Mouse (Mus musculus): ENCODE data around the gene Trmt44.
A peak's percentile ranks its signal among the peaks of the same experiment; 100 is the strongest.

The Trmt44 gene

GRCm38 (mm10) chr5:35574653-35575599 is at the start of gene Trmt44:
Gene Trmt44, minus strand, starts transcription at chr5:35575070.
- peak; percentile 95 for DNase-seq

DNA sequence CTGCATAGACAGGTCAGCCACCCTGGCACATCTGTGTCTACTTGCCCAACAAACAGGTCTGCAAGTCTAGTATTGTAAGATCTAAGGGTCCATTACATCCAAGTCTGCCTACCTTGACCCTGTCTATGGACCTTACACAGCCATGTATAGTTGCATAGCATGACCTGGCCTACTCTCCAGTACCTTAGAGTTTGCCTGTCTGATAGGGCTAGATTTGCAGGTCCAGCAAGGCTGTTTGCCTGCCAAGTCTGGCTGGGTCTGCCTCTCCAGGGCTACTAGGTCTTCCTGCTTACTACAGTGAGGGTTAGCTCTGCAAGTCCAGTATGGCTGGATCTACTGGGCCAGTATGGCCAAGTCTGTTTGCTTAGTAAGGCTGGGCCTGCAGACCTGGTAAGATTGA is 49.0 kb upstream of the Trmt44 start:
- no peak for DNase-seq

DNA sequence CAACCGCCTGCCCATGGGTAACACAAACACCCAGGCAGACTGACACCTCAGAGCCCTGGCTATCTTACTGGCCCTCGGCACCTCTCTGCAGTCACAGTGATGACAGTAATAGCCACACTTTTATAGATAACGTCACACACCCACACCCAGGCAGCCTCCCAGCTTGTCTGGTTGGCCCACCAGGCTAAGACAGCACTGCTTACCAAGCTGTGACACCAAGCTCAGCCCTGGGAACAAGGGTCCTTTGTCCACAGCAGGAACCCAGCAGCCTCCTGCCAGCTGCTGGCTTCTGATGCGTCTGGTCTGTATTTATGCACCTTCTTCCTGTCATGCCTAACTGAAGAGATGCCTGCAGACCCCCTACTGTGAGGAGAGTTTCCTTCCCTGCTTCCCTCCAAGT is 46.2 kb upstream of the Trmt44 start:
- peak; percentile 41 for DNase-seq

DNA sequence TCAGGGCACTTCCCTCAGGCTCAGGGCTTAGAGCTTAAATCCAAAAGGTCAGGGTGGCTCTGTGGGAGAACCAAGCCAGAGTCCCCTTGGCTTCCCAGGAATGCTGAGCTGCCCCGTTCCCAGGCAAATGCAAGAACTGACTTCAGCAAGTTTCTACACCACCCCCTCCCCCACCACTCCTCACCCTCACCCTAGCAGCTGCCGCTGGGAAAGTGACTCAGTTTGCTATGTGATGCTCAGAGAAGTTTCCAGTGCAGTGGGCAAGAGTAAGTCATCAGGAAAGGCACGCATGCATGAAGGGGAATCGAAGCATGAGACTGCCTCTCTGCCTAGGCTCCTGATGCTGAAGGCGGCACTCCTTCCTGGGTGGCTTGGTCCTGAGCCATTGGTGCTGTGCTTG is 42.1 kb upstream of the Trmt44 start:
- peak; percentile 25 for DNase-seq

DNA sequence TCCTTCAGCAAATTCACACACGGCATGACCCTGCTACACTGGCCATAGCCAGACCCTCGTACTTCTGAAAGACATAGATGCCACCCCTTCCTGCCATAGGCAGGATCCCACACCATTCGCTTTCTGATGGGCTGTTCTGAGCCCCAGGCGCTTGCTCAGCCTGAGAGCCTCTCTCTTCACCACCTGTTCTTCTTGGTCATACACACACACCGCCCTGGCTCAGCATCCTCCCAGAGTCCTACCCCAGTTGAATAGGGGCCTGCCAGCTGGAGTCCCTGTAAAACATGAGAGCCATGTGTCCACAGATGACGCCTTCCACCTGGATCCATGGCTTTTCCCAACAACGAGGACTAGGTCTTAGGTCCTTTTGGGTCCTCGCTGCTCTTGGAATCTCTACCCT is 37.9 kb upstream of the Trmt44 start:
- DNase-seq, result no peak

DNA sequence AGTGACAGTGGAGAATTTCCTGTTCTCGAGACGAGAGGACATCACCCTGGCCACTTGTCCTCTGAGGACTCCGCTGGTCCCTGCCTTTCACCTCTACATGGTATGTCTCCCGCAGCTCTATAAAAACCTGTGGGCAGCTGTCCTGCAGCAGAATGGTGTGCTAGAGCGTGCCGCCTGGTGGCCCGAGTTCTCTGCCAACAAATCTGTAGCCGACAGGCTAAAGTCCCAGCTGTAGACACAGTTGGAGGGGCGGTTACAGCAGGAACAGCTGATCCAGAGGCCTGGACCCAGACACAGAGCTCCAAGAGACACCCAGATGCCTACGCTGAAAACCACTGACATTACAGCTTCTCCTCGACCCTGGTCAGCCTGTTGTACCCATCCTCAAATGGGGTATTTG is 37.0 kb upstream of the Trmt44 start:
- no peak for DNase-seq

- no peak for DNase-seq
These were observed 36.3 kb upstream of the Trmt44 start for GRCm38 (mm10) chr5:35611170-35611569.

GRCm38 (mm10) chr5:35610381-35610780 is 35.5 kb upstream of the Trmt44 start:
- DNase-seq, result no peak

DNA sequence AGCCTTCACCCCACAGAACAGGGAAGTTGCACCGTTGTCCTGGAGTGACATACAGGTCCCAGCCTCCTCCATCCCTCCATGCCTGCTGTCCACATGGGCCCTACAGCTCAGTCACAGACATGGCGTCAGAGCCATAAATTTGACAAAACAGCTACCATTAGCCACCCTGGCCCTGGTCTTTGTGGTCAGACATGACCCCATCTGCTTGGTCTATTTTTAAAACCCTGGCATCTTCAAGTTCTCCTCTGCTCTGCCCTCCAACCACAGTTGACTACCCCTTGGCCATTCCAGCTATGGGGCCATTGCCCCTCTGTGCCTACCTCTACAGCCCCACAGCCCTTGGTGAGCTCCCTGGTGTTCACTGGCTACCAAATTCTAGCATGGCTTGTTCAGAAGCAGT is 35.1 kb upstream of the Trmt44 start:
- DNase-seq, result no peak

- peak; percentile 88 for DNase-seq
These were observed 34.5 kb upstream of the Trmt44 start for GRCm38 (mm10) chr5:35609381-35609780.

DNA sequence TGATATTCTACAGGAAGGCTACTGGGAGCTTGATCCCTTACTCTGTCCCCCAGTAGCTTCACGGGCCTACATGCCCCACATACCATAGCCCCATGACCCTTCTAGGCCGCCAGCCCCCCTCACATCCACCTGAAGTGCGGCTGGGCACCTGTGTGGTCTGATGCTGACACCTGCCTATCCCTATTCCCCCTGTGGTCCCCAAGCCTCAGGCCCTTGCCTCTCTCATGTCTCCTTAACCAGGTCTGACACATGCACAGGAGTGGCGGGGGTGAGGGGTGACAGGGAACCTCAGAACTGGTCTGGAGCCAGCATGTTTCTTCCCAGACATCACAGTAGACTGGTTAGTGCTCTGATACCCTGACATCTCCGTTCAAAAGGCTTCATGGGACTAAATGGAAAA is 33.7 kb upstream of the Trmt44 start:
- no peak for DNase-seq

GRCm38 (mm10) chr5:35607784-35608183 is 32.9 kb upstream of the Trmt44 start:
- no peak for DNase-seq

GRCm38 (mm10) chr5:35606800-35607199 is 31.9 kb upstream of the Trmt44 start:
- DNase-seq, result no peak

GRCm38 (mm10) chr5:35605355-35605754 is 30.5 kb upstream of the Trmt44 start:
- no peak for DNase-seq

DNA sequence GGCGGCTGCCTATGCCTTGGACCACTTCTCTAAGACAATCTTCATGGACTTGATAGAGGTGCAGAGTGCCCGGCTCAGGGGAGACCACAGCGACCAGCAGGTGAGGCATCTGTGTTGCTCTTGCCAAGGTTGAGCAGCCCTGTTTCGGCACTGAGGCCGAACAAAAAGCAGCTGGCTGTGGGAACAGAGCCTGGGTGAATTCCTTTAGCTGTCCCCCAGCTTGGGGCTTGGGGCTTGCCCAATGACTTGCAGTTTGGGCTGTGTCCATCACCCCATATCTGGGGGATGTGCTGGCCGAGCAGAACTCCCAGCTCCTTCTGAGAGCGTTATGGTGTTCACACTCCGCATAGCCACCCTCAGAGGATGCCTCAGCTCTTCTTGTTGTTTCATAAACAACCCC is 26.7 kb upstream of the Trmt44 start:
- no peak for DNase-seq

- DNase-seq, result no peak
These were observed 25.4 kb upstream of the Trmt44 start for GRCm38 (mm10) chr5:35600233-35600632.

- DNase-seq, result no peak
These were observed 21.6 kb upstream of the Trmt44 start for GRCm38 (mm10) chr5:35596169-35597160.

GRCm38 (mm10) chr5:35595706-35596105 is 20.8 kb upstream of the Trmt44 start:
- DNase-seq, result peak; percentile 78

DNA sequence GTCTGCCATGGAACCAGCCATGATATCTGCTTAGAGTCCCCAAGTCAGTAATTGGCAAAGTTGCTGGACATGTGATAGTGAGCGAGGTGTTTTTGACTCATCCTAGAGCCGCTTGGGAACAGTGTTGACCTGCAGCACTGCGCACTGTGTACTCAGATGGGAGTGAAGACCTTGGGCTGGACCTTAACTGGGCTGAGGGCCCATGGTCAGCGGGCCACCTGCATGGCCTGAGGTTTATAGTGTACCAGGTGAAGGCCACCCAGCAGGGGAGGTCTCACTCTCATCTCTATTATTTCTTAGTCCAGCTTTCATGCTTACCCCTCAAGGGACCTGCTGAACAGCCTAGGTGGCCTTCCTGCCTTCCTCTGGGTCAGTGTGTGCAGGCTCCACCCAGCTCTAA is 19.9 kb upstream of the Trmt44 start:
- DNase-seq, result no peak

DNA sequence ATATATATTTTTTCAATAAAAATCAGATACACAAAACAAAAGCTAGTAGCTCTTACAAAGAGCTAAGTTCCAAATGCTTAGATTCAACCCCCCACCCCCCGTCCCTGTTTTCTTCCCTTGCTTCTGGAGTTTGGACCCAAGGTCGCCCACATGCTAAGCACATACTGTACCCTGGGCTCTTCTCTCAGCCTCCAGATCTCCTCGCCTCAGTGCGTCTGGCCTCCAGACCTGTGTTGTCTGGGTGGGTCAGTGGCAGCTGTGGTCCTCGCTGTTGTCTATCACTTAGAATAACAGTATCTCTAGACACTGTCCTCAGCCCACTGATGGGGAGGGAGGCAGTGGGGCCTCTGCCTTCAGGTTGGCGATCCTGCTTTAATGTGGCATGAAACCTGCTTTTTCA is 18.4 kb upstream of the Trmt44 start:
- DNase-seq, result no peak

- no peak for DNase-seq
These were observed 18.0 kb upstream of the Trmt44 start for GRCm38 (mm10) chr5:35592824-35593223.

- DNase-seq, result no peak
These were observed 17.3 kb upstream of the Trmt44 start for GRCm38 (mm10) chr5:35592081-35592736.

DNA sequence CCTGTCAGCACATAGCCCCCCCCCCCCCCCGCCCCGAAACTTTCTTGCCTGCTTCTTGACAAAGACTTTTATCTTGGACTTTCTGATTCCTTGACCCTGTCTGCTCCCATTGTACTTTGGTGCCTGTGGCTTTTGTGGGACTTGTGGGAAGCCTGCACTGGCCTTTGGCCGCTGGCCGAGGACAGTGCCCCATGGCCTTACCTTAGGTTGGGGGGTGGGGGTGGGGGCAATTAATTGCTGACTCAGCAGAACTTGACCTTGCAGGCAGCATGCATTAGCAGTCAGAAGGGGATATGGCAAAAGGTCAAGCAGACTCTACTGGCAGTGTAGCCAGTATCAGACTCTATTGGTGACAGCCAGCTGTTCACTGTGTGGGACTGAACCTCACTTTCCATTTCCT is 16.6 kb upstream of the Trmt44 start:
- DNase-seq, result no peak

Data from embryo, embryonic 11 days (tissue).